In genomic region chr14:79299230-79299629, GRCm38 (mm10) we compare ENCODE assay signal across 9 mouse cellular contexts. TPM values are rescaled to one million over a fixed set of nuclear protein-coding genes. Genes with fewer than 3 reads are reported as not detected.
DNase-seq lines count a peak whose midpoint lies in the region; ATAC-seq and TF ChIP-seq lines count a peak whose summit lies in the region.
"Had no signal": no experiment of that assay in that cellular context is flagged by ENCODE, and none has a peak within 500 bp of the region (broad histone marks: within the 10 kb centered on the region; RNA-seq: fewer than 3 reads in every experiment).

No protein-coding gene starts in this region.

- no peaks in the 10 kb centered on the region for H3K9me3 ChIP-seq in liver, embryonic 15.5 days (replicated peaks)

- peak overlapping the region; percentile 76 for H3K4me2 ChIP-seq in liver, embryonic 15.5 days

- 58% methylated on average over 4 of the region's 4 CpGs for WGBS in liver, embryonic 15.5 days (ENCODE audit: insufficient replicate concordance)

- ATAC-seq in liver, embryonic 15.5 days (ENCODE audit: insufficient read depth), result no peak

- peak overlapping the region; percentile 56 for H3K27ac ChIP-seq in layer of hippocampus, adult 2 months
- peak overlapping the region; percentile 88 for H3K27ac ChIP-seq in brown adipose tissue, adult 24 weeks (replicated peaks; ENCODE audit: low read depth, low read length)
- H3K27ac ChIP-seq in liver, embryonic 15.5 days (replicated peaks), result peak overlapping the region; percentile 89
- H3K27ac ChIP-seq: macrophage had no signal

- no peaks in the 10 kb centered on the region for H3K27me3 ChIP-seq in liver, embryonic 15.5 days

- H3K4me3 ChIP-seq in layer of hippocampus, adult 2 months, result peak overlapping the region; percentile 37
- H3K4me3 ChIP-seq in brown adipose tissue, adult 24 weeks (ENCODE audit: insufficient read depth, low read depth, low read length), result peak overlapping the region; percentile 66
- H3K4me3 ChIP-seq in liver, embryonic 15.5 days (replicated peaks), result peak overlapping the region; percentile 81

- intact Hi-C loops in gastrocnemius, postnatal 36 days (cut with DNase I), result no loop called here

- no peak for DNase-seq in layer of hippocampus, adult 2 months (ENCODE audit: low spot score in 2 of 2)
- no peak for DNase-seq in layer of hippocampus, adult 9-11 months
- DNase-seq in fibroblast of lung, adult 2 months (ENCODE audit: low read depth), result peak; percentile 46
- DNase-seq in spleen, adult 18-20 months, result no peak
- DNase-seq in gastrocnemius, postnatal 36 days, result no peak
- DNase-seq: cerebellum, postnatal 36 days had no signal

- peak overlapping the region; percentile 91 for H3K9ac ChIP-seq in liver, embryonic 15.5 days

- no peak for TF ChIP-seq CTCF in layer of hippocampus, adult 2 months (conservative IDR thresholded peaks at IDR 0.05)

- H3K36me3 ChIP-seq in liver, embryonic 15.5 days (replicated peaks), result peaks cover 36% of the 10 kb centered on the region

- H3K4me1 ChIP-seq in brown adipose tissue, adult 24 weeks (ENCODE audit: control insufficient read depth, insufficient read depth, insufficient read length, low read length), result peaks cover 11% of the 10 kb centered on the region; the same call in 1 of the 2 replicates
- H3K4me1 ChIP-seq in liver, embryonic 15.5 days (replicated peaks), result peaks cover 72% of the 10 kb centered on the region

RNA-seq across cellular contexts. Expression of gene Rgcc, which starts 2.2 kb away (rescaled TPM):
- total RNA-seq in layer of hippocampus, adult 2 months (2021), result 10 to 100 TPM; 37.1 to 40.7 TPM
- polyA plus RNA-seq in brown adipose tissue, adult 24 weeks (2012; ENCODE audit: insufficient read depth, insufficient read length, missing spikeins), result 325 and 446 TPM in 2 replicates
- polyA plus RNA-seq in liver, embryonic 15.5 days (2015; fragmentation: Nextera tagmentation; extraction: Ambion mirVana), result 291 and 294 TPM in 2 replicates
- total RNA-seq in gastrocnemius, postnatal 36 days (2021), result 10 to 100 TPM; 36.2 to 47.3 TPM

RNA-seq across cellular contexts. Expression of gene Zfp957, which starts 52.1 kb away (rescaled TPM):
- total RNA-seq in layer of hippocampus, adult 2 months (2021), result not detected
- polyA plus RNA-seq in brown adipose tissue, adult 24 weeks (2012; ENCODE audit: insufficient read depth, insufficient read length, missing spikeins), result not detected in 2 replicates
- polyA plus RNA-seq in liver, embryonic 15.5 days (2015; fragmentation: Nextera tagmentation; extraction: Ambion mirVana), result not detected in 2 replicates
- total RNA-seq in gastrocnemius, postnatal 36 days (2021), result not detected
- polyA plus RNA-seq: macrophage had no signal
